Mouse (Mus musculus) lung, postnatal 0 days (tissue): ENCODE data around the gene Fiz1.

Source experiments
- CTCF ChIP-seq: IDR thresholded peaks from 2 replicates; pipeline ENCODE4 v1.5.1; 2016; ENCODE audit warnings: antibody characterized with exemption, mild to moderate bottlenecking
- EP300 ChIP-seq: IDR thresholded peaks from 2 replicates; pipeline ENCODE4 v1.6.1; 2016; ENCODE audit warnings: antibody characterized with exemption, mild to moderate bottlenecking, control low read depth

DNA sequence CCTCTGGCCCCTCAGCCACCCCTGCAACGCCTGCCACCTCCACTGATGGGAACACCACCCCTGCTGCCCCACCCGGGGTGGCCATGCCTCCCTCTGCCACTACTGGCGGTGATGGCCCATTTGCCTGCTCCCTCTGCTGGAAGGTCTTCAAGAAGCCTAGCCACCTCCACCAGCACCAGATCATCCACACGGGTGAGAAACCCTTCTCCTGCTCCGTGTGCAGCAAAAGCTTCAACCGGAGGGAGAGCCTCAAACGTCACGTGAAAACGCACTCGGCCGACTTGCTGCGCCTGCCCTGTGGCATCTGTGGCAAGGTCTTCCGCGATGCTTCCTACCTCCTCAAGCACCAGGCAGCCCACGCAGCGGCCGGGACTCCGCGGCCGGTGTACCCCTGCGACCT is 15.4 kb upstream of the Fiz1 start:
- TF ChIP-seq CTCF (no peak), EP300 (no peak)
